Comparison of ENCODE assay signal across 10 mouse cellular contexts in genomic region chr8:91132731-91133130, GRCm38 (mm10).
A peak's percentile ranks its signal among the peaks of the same experiment; 100 is the strongest.
DNase-seq lines count a peak whose midpoint lies in the region; ATAC-seq lines count a peak whose summit lies in the region.
"Had no signal": no experiment of that assay in that cellular context is flagged by ENCODE, and none has a peak within 500 bp of the region (broad histone marks: within the 10 kb centered on the region; RNA-seq: fewer than 3 reads in every experiment).

No protein-coding gene starts in this region.

- no peaks in the 10 kb centered on the region for H3K27me3 ChIP-seq in heart, embryonic 12.5 days (replicated peaks)
- no peaks in the 10 kb centered on the region for H3K27me3 ChIP-seq in hindbrain, embryonic 11.5 days (ENCODE audit: control insufficient read depth, insufficient read depth, low read length)
- H3K27me3 ChIP-seq in midbrain, embryonic 10.5 days (ENCODE audit: low read depth, poor library complexity, severe bottlenecking): no peaks in the 10 kb centered on the region

- WGBS in heart, embryonic 12.5 days: 75% methylated on average over 4 of the region's 4 CpGs
- WGBS in hindbrain, embryonic 11.5 days: 84% methylated on average over 4 of the region's 4 CpGs
- 82% methylated on average over 4 of the region's 4 CpGs for WGBS in midbrain, embryonic 10.5 days

- H3K9ac ChIP-seq in heart, embryonic 12.5 days: peak overlapping the region; percentile 82; the same call in 1 of the 2 replicates
- no peak overlapping the region; the same call in 1 of the 2 replicates for H3K9ac ChIP-seq in hindbrain, embryonic 11.5 days (ENCODE audit: low read depth, low read length)

- H3K4me1 ChIP-seq in heart, embryonic 12.5 days (replicated peaks): peaks cover 9% of the 10 kb centered on the region
- peaks cover 2% of the 10 kb centered on the region; the same call in 1 of the 2 replicates for H3K4me1 ChIP-seq in hindbrain, embryonic 11.5 days (replicated peaks; ENCODE audit: control insufficient read depth, insufficient read depth, low read length)
- H3K4me1 ChIP-seq in midbrain, embryonic 10.5 days: peaks cover 40% of the 10 kb centered on the region

- ATAC-seq in heart, embryonic 12.5 days (ENCODE audit: insufficient number of reproducible peaks, low FRiP score): no peak
- ATAC-seq in hindbrain, embryonic 11.5 days (ENCODE audit: low FRiP score): no peak

- DNase-seq in heart, adult 18-20 months: no peak
- DNase-seq in brain, adult 2 months (ENCODE audit: low read depth, low spot score): peak; percentile 17
- no peak for DNase-seq in hindbrain, embryonic 11.5 days (ENCODE audit: low spot score)
- no peak for DNase-seq in midbrain, embryonic 10.5 days (ENCODE audit: low spot score)
- no peak for DNase-seq in thymus, postnatal 10 days (ENCODE audit: low spot score in 2 of 2)
- no peak for DNase-seq in spleen, postnatal 36 days (ENCODE audit: low spot score in 2 of 2)
- no peak for DNase-seq in right cerebral cortex, adult 2 months (ENCODE audit: low spot score in 2 of 2)
- DNase-seq: kidney, postnatal 36 days; right cerebral cortex, postnatal 4 days had no signal

- H3K4me2 ChIP-seq in heart, embryonic 12.5 days: peak overlapping the region; percentile 84
- peak overlapping the region; percentile 83 for H3K4me2 ChIP-seq in hindbrain, embryonic 11.5 days (replicated peaks; ENCODE audit: low read depth, low read length)

- H3K27ac ChIP-seq in heart, embryonic 12.5 days (ENCODE audit: poor library complexity, severe bottlenecking): no peak overlapping the region
- no peak overlapping the region for H3K27ac ChIP-seq in hindbrain, embryonic 11.5 days (ENCODE audit: low read depth, low read length)
- H3K27ac ChIP-seq in midbrain, embryonic 10.5 days (replicated peaks): no peak overlapping the region

- peak overlapping the region; percentile 94; the same call in 1 of the 2 replicates for H3K4me3 ChIP-seq in heart, embryonic 12.5 days
- H3K4me3 ChIP-seq in hindbrain, embryonic 11.5 days (ENCODE audit: low read depth, low read length): peak overlapping the region; percentile 90
- H3K4me3 ChIP-seq in midbrain, embryonic 10.5 days: peak overlapping the region; percentile 99

- peaks cover 24% of the 10 kb centered on the region for H3K36me3 ChIP-seq in heart, embryonic 12.5 days
- H3K36me3 ChIP-seq in hindbrain, embryonic 11.5 days (ENCODE audit: control insufficient read depth, insufficient read depth, low read length): no peaks in the 10 kb centered on the region
- H3K36me3 ChIP-seq in midbrain, embryonic 10.5 days: peaks cover 24% of the 10 kb centered on the region

- H3K9me3 ChIP-seq in heart, embryonic 12.5 days (replicated peaks): no peaks in the 10 kb centered on the region
- no peaks in the 10 kb centered on the region for H3K9me3 ChIP-seq in hindbrain, embryonic 11.5 days (ENCODE audit: control insufficient read depth, low read length)
- no peaks in the 10 kb centered on the region for H3K9me3 ChIP-seq in midbrain, embryonic 10.5 days (replicated peaks)
